Mouse (Mus musculus): ENCODE data around the gene Hsd17b2. TPM values are rescaled to one million over a fixed set of nuclear protein-coding genes. Genes with fewer than 3 reads are reported as not detected.

The Hsd17b2 gene
- total RNA-seq, 1 experiment = 0.31 TPM

GRCm38 (mm10) chr8:117778531-117779322 lies 77.0 kb downstream of the Hsd17b2 start:
- Histone ChIP-seq H3K9me3 (ENCODE audit: control insufficient read depth, insufficient read depth, low read depth, low read length) (no peaks in the 10 kb centered on the region), H3K27ac (ENCODE audit: insufficient read depth, low read depth, low read length, poor library complexity, severe bottlenecking) (no peak overlapping the region), H3K36me3 (ENCODE audit: control insufficient read depth, insufficient read depth, low read length, poor library complexity, severe bottlenecking) (no peaks in the 10 kb centered on the region), H3K4me1 (ENCODE audit: control insufficient read depth in 2 of 2, insufficient read depth in 2 of 2, low read length in 2 of 2, poor library complexity in 1 of 2) (peaks cover 2 to 4% of the 10 kb centered on the region in 2 experiments; a peak in 2 of 4 replicates), H3K9ac (ENCODE audit: insufficient read depth, low read depth, low read length, poor library complexity, severe bottlenecking) (no peak overlapping the region), H3K4me3 (ENCODE audit: insufficient read depth in 1 of 2, low read depth in 1 of 2, low read length in 2 of 2, poor library complexity in 1 of 2, severe bottlenecking in 1 of 2) (no peak overlapping the region)
- no peak for DNase-seq (ENCODE audit: low read depth, low spot score)
- TF ChIP-seq ZNF384 (IDR thresholded peaks at IDR 0.05; ENCODE audit: low read depth, low read length) (no peak), CHD2 (IDR thresholded peaks at IDR 0.05; ENCODE audit: low read depth, low read length) (no peak), ZC3H11A (IDR thresholded peaks at IDR 0.05; ENCODE audit: borderline replicate concordance, low read depth, low read length) (no peak), HCFC1 (IDR thresholded peaks at IDR 0.05; ENCODE audit: borderline replicate concordance, insufficient read depth, low read length) (no peak), MAFK (IDR thresholded peaks at IDR 0.05; ENCODE audit: insufficient read depth, low read depth, low read length) (no peak)
- in situ Hi-C loops (cut with MboI; ENCODE audit: low sequenced_read_pairs in 2 of 2, unreplicated experiment in 2 of 2) = no loop called here

- Histone ChIP-seq H3K9me3 (ENCODE audit: control insufficient read depth, insufficient read depth, low read depth, low read length) (no peaks in the 10 kb centered on the region), H3K27ac (ENCODE audit: insufficient read depth, low read depth, low read length, poor library complexity, severe bottlenecking) (no peak overlapping the region), H3K4me3 (ENCODE audit: insufficient read depth in 1 of 2, low read depth in 1 of 2, low read length in 2 of 2, poor library complexity in 1 of 2, severe bottlenecking in 1 of 2) (no peak overlapping the region), H3K36me3 (ENCODE audit: control insufficient read depth, insufficient read depth, low read length, poor library complexity, severe bottlenecking) (no peaks in the 10 kb centered on the region), H3K4me1 (ENCODE audit: control insufficient read depth in 2 of 2, insufficient read depth in 2 of 2, low read length in 2 of 2, poor library complexity in 1 of 2) (peaks cover 2 to 4% of the 10 kb centered on the region in 2 experiments; a peak in 2 of 4 replicates), H3K9ac (ENCODE audit: insufficient read depth, low read depth, low read length, poor library complexity, severe bottlenecking) (no peak overlapping the region)
- in situ Hi-C loops (cut with MboI; ENCODE audit: low sequenced_read_pairs in 2 of 2, unreplicated experiment in 2 of 2) = no loop called here
- no peak for DNase-seq (ENCODE audit: low read depth, low spot score)
- TF ChIP-seq ZC3H11A (IDR thresholded peaks at IDR 0.05; ENCODE audit: borderline replicate concordance, low read depth, low read length) (no peak), CHD2 (IDR thresholded peaks at IDR 0.05; ENCODE audit: low read depth, low read length) (no peak), HCFC1 (IDR thresholded peaks at IDR 0.05; ENCODE audit: borderline replicate concordance, insufficient read depth, low read length) (no peak), ZNF384 (IDR thresholded peaks at IDR 0.05; ENCODE audit: low read depth, low read length) (no peak), MAFK (IDR thresholded peaks at IDR 0.05; ENCODE audit: insufficient read depth, low read depth, low read length) (no peak)
Measured at GRCm38 (mm10) chr8:117779344-117779743, 77.6 kb downstream of the Hsd17b2 start.

- no peak for DNase-seq (ENCODE audit: low read depth, low spot score)
- peaks cover 0 to 2% of the 10 kb centered on the region in 2 experiments; a peak in 2 of 4 replicates for H3K4me1 ChIP-seq (ENCODE audit: control insufficient read depth in 2 of 2, insufficient read depth in 2 of 2, low read length in 2 of 2, poor library complexity in 1 of 2)
- no peaks in the 10 kb centered on the region for H3K9me3 ChIP-seq (ENCODE audit: control insufficient read depth, insufficient read depth, low read depth, low read length)
- TF ChIP-seq CHD2 (IDR thresholded peaks at IDR 0.05; ENCODE audit: low read depth, low read length) (no peak), HCFC1 (IDR thresholded peaks at IDR 0.05; ENCODE audit: borderline replicate concordance, insufficient read depth, low read length) (no peak), MAFK (IDR thresholded peaks at IDR 0.05; ENCODE audit: insufficient read depth, low read depth, low read length) (no peak), ZNF384 (IDR thresholded peaks at IDR 0.05; ENCODE audit: low read depth, low read length) (no peak), ZC3H11A (IDR thresholded peaks at IDR 0.05; ENCODE audit: borderline replicate concordance, low read depth, low read length) (no peak)
- no peak overlapping the region for H3K27ac ChIP-seq (ENCODE audit: insufficient read depth, low read depth, low read length, poor library complexity, severe bottlenecking)
- in situ Hi-C loops (cut with MboI; ENCODE audit: low sequenced_read_pairs in 2 of 2, unreplicated experiment in 2 of 2) = no loop called here
- H3K36me3 ChIP-seq (ENCODE audit: control insufficient read depth, insufficient read depth, low read length, poor library complexity, severe bottlenecking) = no peaks in the 10 kb centered on the region
- H3K4me3 ChIP-seq (ENCODE audit: insufficient read depth in 1 of 2, low read depth in 1 of 2, low read length in 2 of 2, poor library complexity in 1 of 2, severe bottlenecking in 1 of 2) = no peak overlapping the region
- no peak overlapping the region for H3K9ac ChIP-seq (ENCODE audit: insufficient read depth, low read depth, low read length, poor library complexity, severe bottlenecking)
Measured at GRCm38 (mm10) chr8:117781375-117782129, 79.8 kb downstream of the Hsd17b2 start.

DNA sequence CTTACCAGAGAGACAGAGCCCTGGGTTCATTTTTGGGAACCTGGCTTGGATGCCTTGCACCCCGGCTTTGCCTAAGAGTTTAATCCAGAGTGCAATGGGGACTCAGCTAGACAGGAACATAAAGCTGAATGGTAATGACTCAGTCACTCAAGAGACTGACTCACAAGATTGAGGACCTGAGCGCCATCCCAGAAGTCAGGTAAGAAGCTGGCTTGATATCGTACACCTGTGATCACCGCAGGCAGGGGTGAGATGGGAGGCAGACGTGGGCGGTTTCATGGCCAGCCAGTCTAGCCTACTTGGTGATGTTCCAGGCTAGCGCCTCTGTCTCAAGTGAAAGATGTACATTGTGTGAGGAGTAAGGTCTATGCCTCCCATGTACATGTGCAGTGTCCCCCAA lies 81.3 kb downstream of the Hsd17b2 start:
- Histone ChIP-seq H3K27ac (ENCODE audit: insufficient read depth, low read depth, low read length, poor library complexity, severe bottlenecking) (no peak overlapping the region), H3K9ac (ENCODE audit: insufficient read depth, low read depth, low read length, poor library complexity, severe bottlenecking) (no peak overlapping the region), H3K4me3 (ENCODE audit: insufficient read depth in 1 of 2, low read depth in 1 of 2, low read length in 2 of 2, poor library complexity in 1 of 2, severe bottlenecking in 1 of 2) (no peak overlapping the region), H3K4me1 (ENCODE audit: control insufficient read depth in 2 of 2, insufficient read depth in 2 of 2, low read length in 2 of 2, poor library complexity in 1 of 2) (peaks cover 0 to 2% of the 10 kb centered on the region in 2 experiments; a peak in 2 of 4 replicates), H3K9me3 (ENCODE audit: control insufficient read depth, insufficient read depth, low read depth, low read length) (no peaks in the 10 kb centered on the region), H3K36me3 (ENCODE audit: control insufficient read depth, insufficient read depth, low read length, poor library complexity, severe bottlenecking) (peaks cover under 1% of the 10 kb centered on the region; the same call in 1 of the 2 replicates)
- in situ Hi-C loops (cut with MboI; ENCODE audit: low sequenced_read_pairs in 2 of 2, unreplicated experiment in 2 of 2) = no loop called here
- no peak for TF ChIP-seq MAFK (IDR thresholded peaks at IDR 0.05; ENCODE audit: insufficient read depth, low read depth, low read length)
- TF ChIP-seq HCFC1 (IDR thresholded peaks at IDR 0.05; ENCODE audit: borderline replicate concordance, insufficient read depth, low read length) = no peak
- no peak for TF ChIP-seq ZNF384 (IDR thresholded peaks at IDR 0.05; ENCODE audit: low read depth, low read length)
- DNase-seq (ENCODE audit: low read depth, low spot score) = no peak

Data from ES-E14 (cell line).